Mouse (Mus musculus) CD4-positive helper T cell, adult 2 months (primary cell): ENCODE measurements around the gene Slc24a1.

ENCODE experiments used
- DNase-seq: peaks from one replicate; pipeline ENCODE4 v3.0.0-alpha.2; 2012; ENCODE audit warnings: low read depth, missing footprints, low spot score

Gene Slc24a1

DNA sequence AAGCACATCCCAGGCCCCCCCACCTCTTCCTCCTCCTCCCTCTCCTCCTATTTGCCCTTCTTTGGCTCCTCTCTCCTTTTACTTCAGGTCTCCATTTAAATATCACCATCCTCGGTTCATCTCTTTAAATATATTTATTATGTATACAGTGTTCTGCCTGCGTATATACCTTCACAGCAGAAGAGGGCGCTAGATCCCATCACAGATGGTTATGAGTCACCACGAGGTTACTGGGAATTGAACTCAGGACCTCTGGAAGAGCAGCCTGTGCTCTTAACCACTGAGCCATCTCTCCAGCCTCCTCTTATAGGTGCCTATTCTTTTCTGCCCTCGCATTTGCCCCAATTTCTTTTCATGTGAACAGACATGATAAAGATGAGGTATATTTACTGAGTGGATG is 13.9 kb downstream of the Slc24a1 start:
- DNase-seq, result no peak

DNA sequence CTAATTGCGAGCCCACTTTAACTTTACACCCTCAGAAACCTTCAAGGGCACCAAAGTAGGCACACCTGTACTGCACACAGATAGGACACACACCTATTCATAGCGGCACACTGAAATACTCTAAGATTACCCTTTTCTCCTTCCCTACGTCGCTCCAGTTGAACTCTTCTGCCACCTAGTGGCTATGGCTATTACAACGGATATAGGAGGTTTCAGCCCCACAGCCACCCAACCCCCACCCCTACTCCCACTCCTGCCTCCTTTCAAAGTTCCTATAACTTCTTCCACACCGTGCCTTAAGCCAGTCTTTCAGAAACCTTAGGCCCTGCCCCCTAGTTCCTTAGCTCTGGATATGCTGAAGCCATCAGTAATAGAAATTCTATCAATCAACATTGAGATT is 14.9 kb downstream of the Slc24a1 start:
- DNase-seq, result peak; percentile 77

DNA sequence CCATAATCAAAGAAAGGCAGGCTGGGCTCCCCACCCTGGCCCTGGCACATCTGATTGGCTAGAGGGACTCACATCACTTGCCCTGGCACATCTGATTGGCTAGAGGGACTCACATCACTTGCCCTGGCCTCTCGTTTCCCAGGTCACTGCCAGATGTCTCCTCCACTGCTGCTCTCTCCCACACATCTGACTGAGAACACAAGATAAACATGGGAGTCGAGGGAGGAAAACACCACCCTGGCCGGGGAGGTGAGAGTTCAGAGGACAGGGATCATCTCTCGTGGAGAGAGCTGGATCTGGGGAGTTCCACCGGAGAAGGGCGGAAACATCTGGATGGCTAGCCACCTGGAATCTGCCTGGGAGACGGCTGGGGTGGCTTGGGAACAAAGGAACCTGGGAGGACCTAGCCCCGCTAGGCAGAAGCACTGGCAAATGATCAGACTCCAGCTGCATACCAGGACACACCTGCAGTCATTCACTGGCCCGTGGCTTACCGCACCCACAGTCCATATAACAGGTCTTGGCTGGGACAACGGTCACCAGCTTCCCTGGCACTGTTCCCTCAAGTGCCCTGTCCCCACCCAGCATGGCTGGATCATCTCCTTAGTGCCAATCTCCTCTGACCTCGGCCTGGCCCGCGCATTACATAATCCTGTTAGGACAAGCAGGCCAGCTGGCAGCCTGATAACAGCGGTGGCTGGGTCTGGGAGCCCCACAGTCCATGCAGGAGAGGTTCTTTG is 17.2 kb downstream of the Slc24a1 start:
- DNase-seq, result no peak

DNA sequence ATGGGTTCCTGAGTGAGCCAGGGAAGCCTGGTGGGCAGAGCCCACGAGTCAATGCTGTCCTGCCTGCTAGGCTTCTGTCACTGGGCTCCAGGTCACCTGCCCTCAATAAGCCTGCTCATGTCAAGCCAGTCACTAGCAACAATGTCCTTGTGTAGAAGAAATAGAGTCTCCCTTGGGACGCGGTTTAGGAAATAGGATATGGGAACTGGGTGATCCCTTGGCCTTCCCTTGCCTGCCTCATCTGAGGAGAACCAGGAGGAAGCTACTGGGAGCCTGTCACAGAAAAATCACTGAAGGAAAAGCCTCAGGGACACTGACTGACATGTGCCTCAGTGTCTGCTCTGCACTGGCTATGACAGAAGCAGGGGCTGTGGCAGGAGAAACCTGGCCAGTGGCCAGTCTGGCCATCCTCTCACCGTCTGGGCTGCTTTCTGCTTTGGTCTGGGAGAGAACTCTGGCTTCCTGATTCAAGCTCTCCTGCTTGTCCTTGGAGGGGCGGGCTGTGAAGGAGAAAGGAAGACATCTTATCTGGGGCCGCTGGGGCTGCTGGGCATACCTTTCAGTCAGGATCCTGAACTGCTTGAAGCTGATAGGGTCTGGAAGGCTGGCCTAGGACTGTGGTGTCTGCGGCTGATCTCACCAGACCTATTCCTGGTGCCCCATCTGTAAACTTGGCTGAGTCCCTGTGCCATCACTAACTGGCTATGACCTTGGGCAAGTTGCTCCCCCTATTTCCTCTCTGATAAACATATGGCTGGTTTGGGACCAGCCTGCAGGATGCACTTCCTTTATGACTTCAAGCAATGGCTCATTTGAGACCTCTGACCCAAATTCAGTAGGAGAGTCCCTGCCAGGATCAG is 19.4 kb downstream of the Slc24a1 start:
- no peak for DNase-seq

DNA sequence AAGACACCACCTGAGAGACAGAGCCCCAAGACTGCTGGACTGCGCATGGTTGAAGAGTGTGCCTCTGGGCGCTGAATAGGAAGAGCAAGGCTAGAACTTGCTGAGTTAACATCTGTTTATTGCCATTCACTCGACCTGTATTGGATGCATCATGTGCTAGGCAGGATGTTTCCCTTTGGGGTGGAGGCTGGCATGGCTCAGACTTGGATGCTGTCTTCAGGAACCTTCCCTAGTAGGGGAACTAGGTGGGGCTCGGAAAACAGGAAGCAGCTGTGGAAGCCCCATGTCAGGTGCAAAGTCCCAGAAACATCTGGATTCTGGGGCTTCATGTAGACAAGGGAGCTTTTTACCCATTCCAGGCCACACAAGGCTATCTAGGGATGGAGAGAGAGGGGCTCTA is 21.2 kb downstream of the Slc24a1 start:
- no peak for DNase-seq

DNA sequence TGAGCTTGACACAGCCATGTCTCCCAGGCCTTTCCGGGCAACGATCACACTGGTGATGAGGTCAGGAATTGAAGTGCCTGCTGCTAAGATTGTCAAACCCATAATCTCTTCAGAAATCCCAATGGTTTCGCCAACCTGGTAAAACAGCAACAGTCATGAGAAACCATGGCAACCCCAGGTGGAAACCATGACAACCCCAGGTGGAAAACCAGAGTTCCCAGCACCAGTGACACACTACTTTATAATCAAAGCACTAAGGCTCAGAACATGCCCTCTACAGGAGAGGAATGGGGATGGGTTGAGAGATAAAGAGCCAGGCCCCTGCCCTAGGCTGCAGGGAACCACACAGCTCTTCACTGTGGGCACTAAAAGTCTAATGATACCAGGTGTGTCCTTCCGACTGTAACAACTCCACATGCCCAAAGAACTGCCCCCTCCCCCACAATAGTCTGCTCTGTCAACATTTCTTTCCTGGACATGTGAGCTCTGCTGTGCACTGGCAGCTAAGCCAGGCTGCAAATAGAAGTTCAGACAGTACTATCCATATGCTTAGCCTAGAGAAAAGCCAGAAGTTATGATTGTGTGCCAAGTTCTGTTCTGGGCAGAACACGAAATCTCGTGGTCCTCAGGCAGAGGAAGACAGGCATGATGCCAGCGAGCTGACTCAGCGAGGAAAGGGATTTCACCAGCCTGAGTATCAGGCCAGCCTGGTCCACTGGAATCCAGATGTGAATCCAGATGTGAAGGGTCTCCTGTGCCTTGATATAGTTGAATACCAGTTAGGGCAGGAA is 25.0 kb downstream of the Slc24a1 start:
- no peak for DNase-seq

DNA sequence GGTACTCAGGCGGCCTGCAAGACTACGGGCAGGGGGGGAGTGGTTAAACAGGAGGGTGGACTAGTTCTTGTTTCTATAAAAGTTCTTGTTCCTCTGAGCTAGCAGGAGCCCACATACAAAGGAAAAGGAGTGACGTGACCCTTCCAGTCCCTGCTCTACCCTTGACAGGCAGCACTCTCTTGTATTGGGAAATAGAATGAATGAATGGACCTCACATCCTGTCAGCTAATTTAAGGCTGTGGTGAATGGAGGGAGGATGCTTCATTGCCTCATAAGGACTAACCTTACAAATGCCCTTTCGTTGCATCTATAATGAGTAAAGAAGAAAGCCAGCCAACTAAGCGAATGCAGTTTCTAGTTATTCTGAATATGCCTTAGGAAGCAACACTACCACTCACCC is 25.6 kb downstream of the Slc24a1 start:
- DNase-seq, result no peak

DNA sequence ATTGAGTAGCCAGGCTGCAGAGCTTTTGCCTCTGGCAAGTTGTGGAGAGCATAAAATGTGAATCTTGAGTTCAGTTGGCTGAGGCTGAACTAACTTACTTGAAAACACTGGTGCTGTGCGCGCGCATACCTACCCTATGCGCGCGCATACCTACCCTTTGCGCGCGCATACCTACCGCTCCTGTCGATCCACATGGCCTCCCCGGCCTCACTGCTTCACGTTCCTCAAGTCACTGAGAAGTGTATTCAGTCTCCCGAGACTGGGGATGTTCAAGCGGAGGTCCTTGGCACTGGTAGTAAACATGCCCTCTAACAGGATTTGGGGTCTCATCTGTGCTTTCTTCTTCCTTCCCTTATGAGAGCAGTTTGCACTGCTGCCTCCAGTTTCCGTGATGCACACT is 32.8 kb downstream of the Slc24a1 start:
- peak; percentile 82 for DNase-seq

DNA sequence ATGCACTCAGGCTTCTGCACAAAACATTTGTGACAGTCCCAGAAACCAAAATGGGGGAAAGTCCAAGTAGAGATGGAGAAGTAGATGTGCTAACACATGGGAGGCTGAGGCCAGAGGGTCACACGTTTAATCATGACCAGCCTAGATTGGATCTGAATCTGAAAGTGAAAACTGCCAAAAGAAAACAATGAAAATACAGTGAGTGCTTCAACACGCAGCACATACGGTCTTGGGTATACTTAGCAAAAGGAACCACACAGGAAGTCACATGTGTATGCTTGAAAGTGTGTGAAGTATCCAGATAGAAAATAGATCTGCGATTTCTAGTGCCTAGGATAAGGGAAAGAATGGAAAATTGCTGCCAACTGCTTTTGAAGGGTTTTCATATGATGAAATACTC is 36.8 kb downstream of the Slc24a1 start:
- peak; percentile 30 for DNase-seq

DNA sequence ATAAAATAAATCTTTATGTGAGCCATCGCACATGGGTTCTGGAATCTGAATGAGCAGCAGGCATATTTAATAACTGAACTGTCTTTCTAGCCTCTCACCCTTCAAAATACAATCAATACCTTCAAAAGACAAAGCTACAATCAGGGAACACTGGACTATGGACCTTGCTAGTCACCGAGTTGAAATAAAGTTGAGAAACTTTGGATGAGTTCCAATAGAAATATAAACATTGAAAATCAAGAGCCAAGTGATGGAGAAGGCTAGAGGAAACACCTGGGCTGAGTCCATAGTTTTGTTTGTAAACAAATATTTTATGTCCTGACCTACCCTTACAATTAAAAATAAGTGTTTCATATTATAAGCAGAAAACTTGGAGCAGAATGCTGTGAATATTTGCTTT is 37.4 kb downstream of the Slc24a1 start:
- DNase-seq, result no peak

DNA sequence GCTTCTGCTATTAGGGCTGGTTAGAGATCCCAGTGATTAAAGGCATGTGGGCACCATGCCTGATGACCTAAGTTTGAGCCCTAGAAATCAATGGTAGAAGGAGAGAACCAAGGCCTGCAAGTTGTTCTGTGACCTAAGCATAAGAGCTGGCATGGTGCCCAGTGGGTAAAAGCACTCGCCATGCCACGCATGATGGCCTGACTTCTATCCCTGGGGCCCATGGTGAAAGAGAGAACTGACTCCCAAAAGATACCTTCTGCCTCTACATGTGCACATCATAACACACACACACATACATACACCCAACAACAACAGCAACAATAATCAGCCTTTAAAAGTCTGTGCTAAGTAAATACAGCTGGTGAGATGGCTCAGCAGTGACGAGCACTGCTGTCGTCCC is 38.0 kb downstream of the Slc24a1 start:
- DNase-seq, result no peak

DNA sequence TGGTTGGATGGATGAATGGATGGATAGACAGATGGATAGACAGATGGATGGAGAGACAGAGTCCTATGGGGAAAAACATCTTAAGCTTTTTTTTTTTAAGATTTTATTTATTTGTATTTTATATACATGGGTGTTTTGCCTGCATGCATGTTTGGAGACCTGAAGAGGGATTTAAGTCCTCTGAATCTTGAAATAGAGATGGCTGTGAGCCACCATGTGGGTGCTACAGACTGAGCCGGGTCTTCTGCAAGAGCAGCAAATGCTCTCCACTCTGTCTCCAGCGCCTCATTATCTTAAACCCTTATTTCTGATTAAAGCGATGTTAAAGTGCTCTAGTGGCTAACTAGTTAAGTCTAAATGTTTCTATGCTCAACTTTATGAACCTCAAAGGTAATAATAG is 44.0 kb downstream of the Slc24a1 start:
- no peak for DNase-seq

DNA sequence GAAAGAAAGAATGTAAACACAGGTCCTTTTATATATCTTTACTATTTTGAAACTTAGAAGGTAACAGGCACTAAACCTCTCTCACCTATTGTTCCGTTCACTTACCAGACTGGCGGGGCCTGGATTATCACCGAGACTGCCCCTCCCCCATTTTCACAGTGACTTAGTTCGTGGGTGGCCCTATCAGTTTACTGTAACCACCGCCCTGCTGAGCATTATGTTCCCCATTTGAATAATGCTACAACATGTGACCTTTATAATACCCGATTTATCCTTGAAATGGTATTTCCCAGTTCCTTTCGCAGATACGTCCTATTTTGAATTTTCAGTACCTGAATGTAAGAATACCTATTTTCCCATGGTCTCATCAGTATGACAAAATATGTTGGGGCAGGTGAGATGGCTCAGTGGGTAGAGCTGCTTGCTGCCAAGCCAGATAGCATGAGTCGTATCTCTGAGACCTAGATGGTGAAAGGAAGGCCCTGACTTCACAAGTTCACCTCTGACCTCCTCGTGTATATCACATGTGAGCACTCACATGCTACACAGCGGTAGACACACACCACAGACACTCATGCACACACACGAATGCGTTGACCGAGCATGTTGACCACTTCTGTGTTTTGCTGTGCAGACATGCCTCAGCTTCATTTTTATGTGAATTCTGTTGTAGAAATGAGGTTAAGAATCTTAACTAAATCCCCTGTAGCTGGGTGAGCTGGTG is 46.3 kb downstream of the Slc24a1 start:
- DNase-seq, result no peak

DNA sequence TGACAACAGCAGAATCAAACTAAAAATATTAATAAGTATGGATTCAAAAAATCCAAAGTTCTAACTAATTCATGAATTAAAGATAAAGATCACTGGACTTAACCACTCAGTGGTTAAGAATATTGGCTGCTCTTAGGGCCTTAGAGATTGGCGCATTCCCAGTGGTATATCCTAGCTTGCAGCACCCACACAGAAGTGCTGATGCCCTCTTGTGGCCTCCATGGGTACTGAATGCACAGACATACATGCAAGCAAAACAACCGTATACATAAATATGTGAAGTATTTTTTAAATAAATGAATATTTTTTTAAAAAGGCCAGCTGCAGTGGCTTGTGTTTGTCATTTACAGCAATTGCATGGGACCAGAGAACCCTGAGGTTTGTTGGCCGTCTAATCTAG is 48.0 kb downstream of the Slc24a1 start:
- peak; percentile 71 for DNase-seq

DNA sequence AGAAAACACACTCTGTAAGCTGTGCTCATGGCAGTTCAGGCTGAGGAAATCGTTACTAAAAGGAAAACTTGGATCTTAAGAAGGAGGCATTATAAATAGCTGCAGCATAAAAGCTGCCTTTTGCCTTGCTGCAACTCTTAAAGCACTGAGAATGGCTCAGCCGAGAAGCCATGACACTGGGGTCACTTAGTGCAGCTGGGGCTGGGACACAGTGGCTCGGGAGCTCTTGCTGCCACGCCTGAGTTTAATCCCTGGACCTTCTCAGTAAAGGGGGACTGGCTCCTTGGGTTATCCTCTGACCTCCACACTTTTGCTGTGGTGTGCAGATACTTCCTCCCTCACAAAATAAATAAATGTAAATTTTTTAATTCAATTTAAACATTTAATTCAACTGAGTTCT is 48.5 kb downstream of the Slc24a1 start:
- DNase-seq, result no peak

DNA sequence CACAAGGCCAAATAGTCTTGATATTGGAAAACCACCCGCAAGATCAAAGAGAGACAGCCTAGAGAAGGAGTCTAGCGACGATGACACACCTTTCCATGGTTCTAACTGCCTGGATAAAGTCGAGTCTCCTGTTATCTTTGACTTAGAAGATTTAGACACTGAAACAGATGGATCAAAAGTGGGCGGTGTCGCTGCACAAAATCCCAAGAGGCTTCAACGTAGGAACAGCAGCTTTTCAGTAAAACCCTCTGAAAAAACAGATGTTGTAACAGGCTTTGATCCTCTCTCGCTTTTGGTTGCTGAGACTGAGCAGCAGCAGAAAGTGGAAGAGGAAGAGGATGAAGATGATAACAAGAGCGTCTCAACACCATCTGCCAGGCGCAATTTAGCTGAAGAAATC is 54.8 kb downstream of the Slc24a1 start:
- DNase-seq, result no peak

DNA sequence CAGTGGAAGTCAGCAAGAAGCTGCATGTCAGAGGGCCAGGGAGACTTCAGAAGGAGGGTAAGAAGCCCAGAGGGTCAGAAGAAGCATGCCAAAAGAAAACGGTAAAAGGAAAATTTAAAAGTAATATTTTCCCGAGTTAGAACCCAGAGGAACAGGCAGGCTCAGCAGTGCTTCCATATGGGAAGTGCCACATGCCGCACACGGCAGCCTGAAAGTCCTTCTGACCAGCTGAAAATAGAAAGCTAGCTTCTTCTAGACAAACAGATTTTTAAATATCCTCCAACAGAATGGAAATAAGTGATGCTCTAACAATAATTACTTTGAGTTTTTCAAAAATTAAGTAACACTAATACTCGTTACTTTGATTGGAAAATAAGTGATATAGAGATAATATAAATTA is 65.4 kb downstream of the Slc24a1 start:
- DNase-seq, result no peak
